Mouse (Mus musculus) ES-E14 (cell line): ENCODE measurements at regions not wholly inside any gene's neighbourhood (a gene's known extent, or its start where the extent isn't known, plus 50 kb on each side); places are given as distances from the start of the nearest gene placed in this dataset.

Experiments
- DNase-seq: peaks from one replicate; pipeline ENCODE4 v3.0.0-alpha.2; 2013; ENCODE audit warnings: low read depth, low spot score
- H3K27ac ChIP-seq: 2 replicates; pipeline ENCODE4 v1.5.1; 2012; ENCODE audit warnings: low read depth, mild to moderate bottlenecking, low read length, moderate library complexity, mixed read lengths; ENCODE audit not compliant: poor library complexity, insufficient read depth, severe bottlenecking
- H3K36me3 ChIP-seq: 2 replicates; pipeline ENCODE4 v1.6.1; 2012; ENCODE audit warnings: mild to moderate bottlenecking, low read length, moderate library complexity, mixed read lengths; ENCODE audit not compliant: control insufficient read depth, poor library complexity, insufficient read depth, severe bottlenecking
- H3K4me1 ChIP-seq, 2 experiments: fragments of 150-350 bp in 1 of 2; sonication (generic) in 1 of 2; 2 replicates each; pipeline ENCODE4 v1.6.1; 2012; ENCODE audit warnings: low read length in 2 of 2, mild to moderate bottlenecking in 1 of 2, mixed read lengths in 1 of 2; ENCODE audit not compliant: control insufficient read depth in 2 of 2, insufficient read depth in 2 of 2, poor library complexity in 1 of 2
- H3K4me3 ChIP-seq, 2 experiments: fragments of 150-350 bp in 1 of 2; sonication (generic) in 1 of 2; 2 replicates each; pipeline ENCODE4 v1.5.1; 2012; ENCODE audit warnings: low read length in 2 of 2, low read depth in 1 of 2, mild to moderate bottlenecking in 1 of 2, mixed read lengths in 1 of 2; ENCODE audit not compliant: insufficient read depth in 1 of 2, poor library complexity in 1 of 2, severe bottlenecking in 1 of 2
- H3K9ac ChIP-seq: 2 replicates; pipeline ENCODE4 v1.6.1; 2012; ENCODE audit warnings: low read depth, mild to moderate bottlenecking, low read length, mixed read lengths; ENCODE audit not compliant: poor library complexity, insufficient read depth, severe bottlenecking
- H3K9me3 ChIP-seq: fragments of 150-350 bp; sonication (generic); 2 replicates; pipeline ENCODE4 v1.6.1; 2012; ENCODE audit warnings: low read depth, mild to moderate bottlenecking, low read length; ENCODE audit not compliant: control insufficient read depth, insufficient read depth
- CHD2 ChIP-seq: IDR thresholded peaks from 2 replicates; pipeline ENCODE4 v1.6.1; 2014; ENCODE audit warnings: mild to moderate bottlenecking, low read depth, low read length, inconsistent platforms
- HCFC1 ChIP-seq: IDR thresholded peaks from 2 replicates; pipeline ENCODE4 v1.6.1; 2012; ENCODE audit warnings: low read length, inconsistent platforms, borderline replicate concordance; ENCODE audit not compliant: insufficient read depth
- MAFK ChIP-seq: IDR thresholded peaks from 2 replicates; pipeline ENCODE4 v1.6.1; 2014; ENCODE audit warnings: mild to moderate bottlenecking, low read depth, low read length, inconsistent platforms; ENCODE audit not compliant: insufficient read depth
- ZC3H11A ChIP-seq: IDR thresholded peaks from 2 replicates; pipeline ENCODE4 v1.6.1; 2012; ENCODE audit warnings: low read depth, mild to moderate bottlenecking, inconsistent platforms, low read length, borderline replicate concordance
- ZNF384 ChIP-seq: IDR thresholded peaks from 2 replicates; pipeline ENCODE4 v1.6.1; 2012; ENCODE audit warnings: low read depth, low read length, inconsistent platforms
- in situ Hi-C, 2 experiments: fragments of 600-800 bp; cut with MboI; formaldehyde crosslinking; loops; one replicate each; pipeline ENCODE4 v1.15.1; 2025; ENCODE audit warnings: low sequenced_read_pairs in 2 of 2, inconsistent platforms in 1 of 2; ENCODE audit not compliant: unreplicated experiment in 2 of 2

DNA sequence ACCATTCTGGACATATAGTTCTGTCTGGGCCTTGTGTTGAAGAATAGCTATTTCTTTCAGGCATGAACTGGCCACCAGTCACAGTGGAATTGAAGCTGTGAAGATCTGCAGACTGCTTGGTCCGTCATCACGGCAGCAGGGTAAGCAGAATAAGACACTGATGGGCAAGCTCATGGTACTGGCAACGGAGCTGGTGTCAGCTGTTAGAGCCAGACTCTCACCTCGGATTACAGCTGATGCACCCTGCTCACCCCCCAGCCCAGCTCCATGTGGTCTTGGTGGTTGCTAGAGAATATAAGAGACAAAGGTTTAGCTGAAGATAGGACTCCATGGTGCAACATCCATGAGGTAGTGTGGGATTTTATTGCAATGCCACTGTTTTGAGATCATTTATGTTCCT is 336.9 kb downstream of the Etnk1 start:
- Histone ChIP-seq H3K9me3 (peaks cover 5% of the 10 kb centered on the region), H3K4me1 (no peaks in the 10 kb centered on the region), H3K36me3 (no peaks in the 10 kb centered on the region), H3K9ac (no peak overlapping the region), H3K27ac (no peak overlapping the region), H3K4me3 (no peak overlapping the region)
- no peak for TF ChIP-seq MAFK
- no peak for TF ChIP-seq ZC3H11A
- TF ChIP-seq ZNF384 = no peak
- TF ChIP-seq CHD2 = no peak
- no peak for TF ChIP-seq HCFC1
- in situ Hi-C loops = no loop called here
- no peak for DNase-seq

DNA sequence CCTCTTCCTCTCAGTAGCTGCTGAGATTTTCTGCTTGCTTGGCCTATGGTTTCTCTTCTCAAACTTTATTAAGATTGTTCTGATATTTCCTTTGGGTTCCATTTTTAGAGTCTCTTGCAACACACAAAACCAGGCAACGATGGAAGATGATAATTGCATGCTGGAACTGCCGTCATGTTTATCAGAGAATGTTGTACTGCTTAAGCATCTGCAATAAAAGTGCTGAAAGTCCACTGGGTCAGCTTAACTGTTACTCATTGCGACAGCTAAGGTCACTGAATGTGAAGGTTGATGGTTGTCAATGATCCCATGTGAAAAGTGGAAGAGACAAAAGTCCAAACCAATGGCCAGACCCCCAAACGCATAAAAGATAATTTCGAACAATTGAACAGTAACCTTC is 346.4 kb downstream of the Etnk1 start:
- no peak for DNase-seq
- in situ Hi-C loops = no loop called here

DNA sequence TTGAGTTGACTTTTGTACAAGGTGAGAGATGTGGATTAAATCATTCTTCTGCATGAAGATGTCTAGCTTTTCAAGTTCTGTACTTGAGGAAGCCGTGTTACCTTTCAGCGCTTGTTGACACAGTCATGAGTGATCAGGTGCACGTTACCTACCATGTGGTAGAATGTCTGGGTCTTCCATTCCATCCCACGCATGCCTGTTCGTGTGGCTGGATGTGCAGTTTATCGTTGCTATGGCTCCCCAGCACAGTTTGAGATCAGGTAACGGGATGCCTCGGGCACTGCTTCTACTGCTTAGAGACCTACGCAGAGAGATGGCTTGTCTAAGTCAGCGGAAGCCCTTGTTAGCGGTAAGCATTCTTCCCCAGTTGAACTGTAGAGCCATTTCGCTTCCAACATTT is 348.1 kb downstream of the Etnk1 start:
- TF ChIP-seq ZC3H11A (no peak), CHD2 (no peak), HCFC1 (no peak), MAFK (no peak), ZNF384 (no peak)
- H3K4me1 ChIP-seq = no peaks in the 10 kb centered on the region
- no peak overlapping the region for H3K4me3 ChIP-seq
- DNase-seq = no peak
- no peak overlapping the region for H3K9ac ChIP-seq
- in situ Hi-C loops = no loop called here
- no peaks in the 10 kb centered on the region for H3K36me3 ChIP-seq
- no peak overlapping the region for H3K27ac ChIP-seq
- H3K9me3 ChIP-seq = peaks cover 8% of the 10 kb centered on the region; the same call in 1 of the 2 replicates

More for the DNA sequence above, 346.4 kb downstream of the Etnk1 start:
- Histone ChIP-seq H3K9ac (no peak overlapping the region), H3K36me3 (no peaks in the 10 kb centered on the region), H3K27ac (no peak overlapping the region), H3K9me3 (peaks cover 8% of the 10 kb centered on the region; the same call in 1 of the 2 replicates), H3K4me3 (no peak overlapping the region), H3K4me1 (no peaks in the 10 kb centered on the region)
- no peak for TF ChIP-seq HCFC1
- TF ChIP-seq ZNF384 = no peak
- TF ChIP-seq MAFK = no peak
- TF ChIP-seq CHD2 = no peak
- TF ChIP-seq ZC3H11A = no peak

DNA sequence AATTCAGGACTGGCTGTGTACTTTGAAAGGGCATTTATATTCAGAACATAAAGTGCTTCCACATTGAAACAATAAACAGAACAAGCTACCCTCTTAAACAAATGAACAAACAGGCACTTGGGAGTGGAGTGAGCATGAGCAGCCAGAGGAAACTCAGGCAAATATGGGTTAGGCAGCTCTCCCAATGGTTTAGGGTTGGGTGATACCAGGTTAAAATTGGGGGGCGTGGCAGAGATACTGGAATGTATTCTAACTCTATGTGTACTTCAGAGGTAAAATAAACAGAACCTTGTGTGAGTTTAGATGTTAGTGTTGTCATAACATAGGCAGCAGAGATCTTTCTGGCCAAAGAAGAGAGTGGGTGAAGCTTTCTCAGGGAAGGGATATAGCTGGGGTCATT is 349.7 kb downstream of the Etnk1 start:
- in situ Hi-C loops = no loop called here
- DNase-seq = no peak
- H3K36me3 ChIP-seq = no peaks in the 10 kb centered on the region
- no peak overlapping the region for H3K4me3 ChIP-seq
- peaks cover 8% of the 10 kb centered on the region; the same call in 1 of the 2 replicates for H3K9me3 ChIP-seq
- TF ChIP-seq ZNF384 (no peak), CHD2 (no peak), ZC3H11A (no peak)
- H3K27ac ChIP-seq = no peak overlapping the region
- no peak overlapping the region for H3K9ac ChIP-seq
- H3K4me1 ChIP-seq = no peaks in the 10 kb centered on the region

DNA sequence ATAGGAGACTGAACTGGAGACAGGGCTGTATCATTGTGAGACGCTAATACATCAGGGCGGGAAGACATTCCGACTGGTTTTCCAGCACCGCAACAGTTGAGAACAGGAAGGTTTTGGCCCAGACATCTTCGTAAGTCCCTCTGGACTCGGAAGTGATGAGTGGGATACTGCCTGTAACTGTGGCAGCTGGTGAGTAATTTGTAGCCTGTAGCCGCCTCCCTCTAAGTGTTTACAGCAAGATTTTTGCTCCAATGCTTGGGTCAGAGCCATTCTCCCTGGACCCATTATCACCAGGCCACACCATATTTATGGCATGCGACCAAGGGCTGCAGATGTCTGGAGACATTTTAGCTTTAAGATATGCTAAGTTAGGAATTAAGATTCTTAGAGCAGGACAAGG is 351.5 kb downstream of the Etnk1 start:
- Histone ChIP-seq H3K4me3 (no peak overlapping the region), H3K27ac (no peak overlapping the region), H3K36me3 (no peaks in the 10 kb centered on the region), H3K4me1 (no peaks in the 10 kb centered on the region), H3K9ac (no peak overlapping the region), H3K9me3 (peaks cover 4% of the 10 kb centered on the region; the same call in 1 of the 2 replicates)
- no peak for DNase-seq
- in situ Hi-C loops = no loop called here
- TF ChIP-seq HCFC1 (no peak), CHD2 (no peak), MAFK (no peak), ZNF384 (no peak), ZC3H11A (no peak)
